Mouse (Mus musculus): ENCODE results near the gene Tia1. TPM values are rescaled to one million over a fixed set of nuclear protein-coding genes. Genes with fewer than 3 reads are reported as not detected.

Tia1 gene
- total RNA-seq, 1 experiment from 2014 or later, result 146 TPM

GRCm38 (mm10) chr6:86383370-86383769, 20.6 kb upstream of the Tia1 start:
- ATAC-seq (ENCODE audit: extremely low read depth, insufficient number of reproducible peaks, low FRiP score, poor library complexity, severe bottlenecking), result no peak

- ATAC-seq (ENCODE audit: extremely low read depth, insufficient number of reproducible peaks, low FRiP score, poor library complexity, severe bottlenecking), result no peak
Measured at GRCm38 (mm10) chr6:86384692-86385091, 19.3 kb upstream of the Tia1 start.

- ATAC-seq (ENCODE audit: extremely low read depth, insufficient number of reproducible peaks, low FRiP score, poor library complexity, severe bottlenecking), result no peak
Measured at GRCm38 (mm10) chr6:86385362-86386104, 18.5 kb upstream of the Tia1 start.

- no peak for ATAC-seq (ENCODE audit: extremely low read depth, insufficient number of reproducible peaks, low FRiP score, poor library complexity, severe bottlenecking)
Measured at GRCm38 (mm10) chr6:86387313-86387712, 16.7 kb upstream of the Tia1 start.

DNA sequence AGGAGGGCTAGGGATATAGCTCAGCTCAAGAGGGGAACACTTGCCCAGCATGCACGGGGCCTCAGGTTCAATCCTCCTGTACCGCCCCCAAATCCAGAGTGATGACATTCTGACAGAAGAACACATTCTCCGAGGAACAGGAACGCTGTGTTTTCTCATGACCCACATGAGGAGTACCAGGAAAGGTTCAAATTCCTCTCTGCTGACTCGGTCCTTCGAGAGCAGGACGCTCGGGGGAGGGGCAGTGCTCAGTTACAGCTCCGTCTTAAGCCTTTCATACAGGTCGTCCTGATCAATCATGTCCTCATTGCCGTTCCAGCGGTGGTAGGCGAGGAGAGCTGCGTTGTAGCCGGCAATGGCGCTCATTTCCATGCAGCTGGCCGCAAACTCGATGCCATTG, 15.6 kb upstream of the Tia1 start:
- ATAC-seq (ENCODE audit: extremely low read depth, insufficient number of reproducible peaks, low FRiP score, poor library complexity, severe bottlenecking), result no peak

- ATAC-seq (ENCODE audit: extremely low read depth, insufficient number of reproducible peaks, low FRiP score, poor library complexity, severe bottlenecking), result no peak
Measured at GRCm38 (mm10) chr6:86391326-86391725, 12.7 kb upstream of the Tia1 start.

DNA sequence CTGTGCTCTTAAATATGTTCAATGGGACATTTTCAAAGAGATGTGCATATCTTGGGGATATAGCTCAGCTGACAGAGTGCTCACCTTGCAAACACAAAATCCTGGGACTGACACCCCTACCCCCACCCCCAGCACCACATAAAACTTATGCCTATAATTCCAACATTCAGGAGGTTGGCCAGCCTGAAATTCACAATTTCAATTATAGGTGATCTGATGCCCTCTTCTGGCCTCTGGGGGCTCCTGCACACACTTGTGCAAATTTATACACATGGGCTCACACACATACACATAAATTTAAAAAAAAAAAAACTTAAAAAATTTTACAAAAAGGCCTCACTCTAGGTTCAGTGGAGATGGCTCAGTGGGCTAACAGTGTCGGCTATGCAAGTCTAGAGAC, 10.8 kb upstream of the Tia1 start:
- ATAC-seq (ENCODE audit: extremely low read depth, insufficient number of reproducible peaks, low FRiP score, poor library complexity, severe bottlenecking), result no peak

DNA sequence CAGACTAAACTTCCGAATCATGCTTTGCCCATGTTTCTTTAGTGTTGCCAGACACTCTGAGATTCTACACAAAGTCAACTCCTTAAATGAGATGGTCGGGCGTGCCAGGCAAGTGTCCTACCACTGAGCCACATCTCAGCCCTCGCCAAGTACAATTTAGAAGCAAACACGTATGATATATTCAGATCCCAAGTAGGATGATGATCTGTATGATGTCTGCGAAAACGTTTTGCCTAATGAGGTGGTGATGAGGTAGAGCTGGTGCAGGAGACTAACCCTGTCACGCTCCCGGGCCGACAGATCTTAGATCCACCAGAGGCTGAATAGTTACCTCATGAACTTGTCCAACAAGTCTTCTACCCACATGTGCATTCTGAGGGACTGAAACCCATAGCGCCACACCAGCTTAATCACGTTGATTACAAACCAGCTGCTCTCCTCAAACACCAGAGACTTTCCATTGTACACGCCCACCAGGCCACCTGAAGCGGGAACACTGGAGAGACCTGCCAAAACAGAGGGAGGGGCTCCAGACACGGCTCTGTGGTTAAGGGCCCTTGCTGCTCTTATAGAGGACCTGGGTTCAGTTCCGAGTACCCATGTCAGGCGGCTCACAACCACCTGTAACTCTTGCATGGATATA, 9.8 kb upstream of the Tia1 start:
- no peak for ATAC-seq (ENCODE audit: extremely low read depth, insufficient number of reproducible peaks, low FRiP score, poor library complexity, severe bottlenecking)

DNA sequence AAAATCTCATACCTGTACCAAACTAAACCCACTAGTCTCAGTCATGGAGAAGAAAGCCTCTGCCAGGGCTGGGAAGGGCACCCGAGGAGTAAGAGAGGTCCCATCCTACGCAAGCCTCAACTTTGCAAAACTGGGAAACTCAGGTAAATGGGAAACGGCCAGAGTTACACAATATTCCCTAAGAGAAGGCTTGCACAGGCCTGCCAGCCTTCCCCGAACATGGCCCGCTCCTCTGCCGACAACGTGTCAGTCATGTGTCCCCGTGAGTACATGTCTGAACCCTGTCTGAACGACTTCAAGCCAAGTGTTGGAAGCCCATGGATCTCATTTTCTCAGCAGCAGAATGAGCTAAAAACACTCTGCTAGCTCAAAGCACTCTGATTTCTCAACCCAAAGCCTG, 9.0 kb upstream of the Tia1 start:
- ATAC-seq (ENCODE audit: extremely low read depth, insufficient number of reproducible peaks, low FRiP score, poor library complexity, severe bottlenecking), result no peak

DNA sequence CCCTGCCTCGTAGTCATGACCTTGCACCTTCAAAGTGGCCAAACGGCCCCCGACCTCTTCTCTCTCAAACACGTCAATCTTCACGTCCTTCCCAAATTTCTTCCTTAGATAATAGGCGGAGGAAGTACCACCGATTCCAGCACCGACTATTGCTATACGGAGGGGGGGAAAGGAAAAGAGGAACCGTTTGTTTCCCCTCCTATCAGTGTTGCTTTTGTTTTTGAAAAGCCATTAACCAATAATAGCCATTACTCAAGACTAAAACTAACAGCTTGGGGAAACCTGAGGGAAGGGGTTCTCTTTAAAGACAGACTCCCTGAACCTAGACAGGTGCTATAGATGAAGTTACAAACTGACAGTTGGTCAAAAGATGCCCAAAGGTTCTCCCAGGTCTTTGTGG, 8.1 kb upstream of the Tia1 start:
- ATAC-seq (ENCODE audit: extremely low read depth, insufficient number of reproducible peaks, low FRiP score, poor library complexity, severe bottlenecking), result no peak

GRCm38 (mm10) chr6:86396581-86397256, 7.3 kb upstream of the Tia1 start, which contains the start of gene Pcyox1:
Gene Pcyox1, minus strand, starts transcription at chr6:86397154.
- ATAC-seq (ENCODE audit: extremely low read depth, insufficient number of reproducible peaks, low FRiP score, poor library complexity, severe bottlenecking), result peak; percentile 58

DNA sequence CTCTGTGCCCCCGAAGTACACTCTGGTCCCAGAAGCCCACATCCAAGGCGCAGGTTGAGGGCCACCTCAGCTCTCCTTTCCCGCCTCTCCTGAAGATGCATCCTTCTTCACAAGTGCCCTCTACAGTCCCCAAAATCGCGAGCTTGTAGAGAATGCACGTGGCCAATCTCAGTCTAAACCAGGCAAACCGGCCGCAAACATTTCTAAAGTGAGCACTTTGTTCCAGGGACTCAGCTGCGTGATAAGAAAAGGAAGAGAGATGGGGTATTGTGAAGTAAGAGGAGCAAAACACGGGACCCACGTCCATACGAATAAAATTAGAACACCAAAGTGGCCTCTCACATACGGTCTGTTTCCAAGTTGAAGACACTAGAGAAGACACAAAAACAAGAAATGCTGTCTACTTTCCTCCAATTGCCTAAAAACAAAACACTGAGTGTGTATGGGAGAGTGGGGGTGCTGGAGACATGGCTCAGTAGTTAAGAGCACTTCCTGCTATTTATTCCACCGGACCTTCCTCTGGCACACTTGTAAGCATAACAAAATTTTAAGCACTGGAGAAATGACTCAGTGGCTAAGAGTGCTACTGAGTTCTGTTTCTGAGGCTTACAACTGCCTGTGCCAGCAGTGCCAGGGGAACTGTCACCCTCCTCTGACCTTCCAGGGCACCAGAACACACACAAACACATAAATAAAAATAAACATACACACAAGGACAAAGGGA, 6.6 kb upstream of the Tia1 start:
- no peak for ATAC-seq (ENCODE audit: extremely low read depth, insufficient number of reproducible peaks, low FRiP score, poor library complexity, severe bottlenecking)

DNA sequence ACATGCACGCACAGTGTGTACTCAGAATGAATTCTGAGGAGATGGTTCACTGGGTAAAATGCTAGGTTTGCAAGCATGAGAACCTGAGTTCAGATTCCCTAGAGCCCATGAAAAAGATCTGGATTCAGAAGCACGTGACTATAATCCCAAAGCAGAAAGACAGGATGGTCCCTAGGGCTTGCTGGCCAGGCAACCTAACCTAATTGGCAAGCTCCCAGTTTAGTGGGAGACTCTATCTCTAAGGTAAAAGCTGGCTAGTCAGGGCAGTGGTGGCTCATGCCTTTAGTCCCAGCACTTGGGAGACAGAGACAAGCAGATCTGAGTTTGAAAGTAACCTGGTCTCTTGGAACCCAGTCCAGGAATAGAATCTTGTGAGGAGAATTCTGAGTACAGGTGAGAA, 5.0 kb upstream of the Tia1 start:
- no peak for ATAC-seq (ENCODE audit: extremely low read depth, insufficient number of reproducible peaks, low FRiP score, poor library complexity, severe bottlenecking)

GRCm38 (mm10) chr6:86399995-86400394, 4.0 kb upstream of the Tia1 start:
- ATAC-seq (ENCODE audit: extremely low read depth, insufficient number of reproducible peaks, low FRiP score, poor library complexity, severe bottlenecking), result no peak

DNA sequence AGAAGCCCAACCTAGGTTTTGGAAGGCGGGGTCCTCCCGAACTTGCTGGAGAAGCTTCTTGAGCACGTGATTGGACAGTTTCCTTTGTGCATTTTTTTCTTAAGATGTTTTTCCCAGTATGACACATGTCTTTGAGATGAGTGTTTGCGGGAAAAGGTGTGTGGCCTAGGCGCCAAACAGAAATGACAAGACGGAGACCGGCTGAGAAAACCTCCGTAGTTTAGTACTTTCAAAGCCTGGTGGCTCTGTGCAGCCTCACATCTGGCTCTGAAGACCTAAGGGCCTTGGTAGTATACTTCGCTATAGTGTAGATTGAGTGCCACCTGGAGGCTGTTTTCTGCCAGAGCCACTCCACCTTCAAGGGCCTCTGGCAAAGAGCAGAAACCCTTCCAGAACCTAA, 3.0 kb upstream of the Tia1 start:
- ATAC-seq (ENCODE audit: extremely low read depth, insufficient number of reproducible peaks, low FRiP score, poor library complexity, severe bottlenecking), result peak; percentile 70

DNA sequence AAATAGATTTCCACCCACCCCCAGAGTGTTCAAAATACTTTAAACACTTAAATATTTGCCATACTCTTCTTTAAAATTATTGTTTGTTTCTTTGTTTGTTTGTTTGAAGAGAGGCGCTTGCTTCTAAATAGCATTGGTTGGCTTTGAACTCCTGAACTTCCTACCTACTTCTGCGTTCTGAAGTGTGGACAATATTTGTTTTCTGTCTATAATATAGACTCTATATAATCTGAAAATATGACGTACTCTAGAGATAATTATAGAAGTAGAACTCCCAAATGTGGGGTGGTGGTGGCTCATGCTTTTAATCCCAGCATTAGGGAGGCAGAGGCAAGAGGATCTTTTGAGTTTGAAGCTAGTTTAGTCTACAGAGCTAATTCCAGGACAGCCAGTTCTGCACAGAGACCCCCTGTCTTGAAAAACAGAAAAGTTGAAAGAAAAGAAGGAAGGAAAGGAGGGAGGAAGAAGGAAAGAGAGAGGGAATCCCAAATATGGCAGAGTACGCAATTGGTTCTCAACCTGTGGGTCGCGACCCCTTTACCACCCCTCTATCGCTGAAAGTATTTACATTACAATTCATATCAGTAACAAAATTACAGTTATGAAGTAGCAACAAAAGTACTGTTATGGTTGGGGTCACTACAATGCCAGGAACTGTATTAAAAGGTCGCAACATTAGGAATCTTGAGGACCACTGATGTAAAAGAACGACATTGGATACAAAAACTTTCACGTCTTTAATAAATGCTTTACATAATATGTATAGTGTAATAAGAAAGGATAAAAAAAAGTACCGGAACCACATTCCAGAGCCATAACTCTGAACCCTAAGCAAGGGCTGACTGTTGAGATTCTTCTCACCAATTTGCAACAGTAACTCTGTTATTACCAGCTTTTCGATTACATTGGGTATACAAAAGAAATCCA, 1.1 kb upstream of the Tia1 start:
- ATAC-seq (ENCODE audit: extremely low read depth, insufficient number of reproducible peaks, low FRiP score, poor library complexity, severe bottlenecking), result no peak

- peak; percentile 21; the same call in 1 of the 2 replicates for ATAC-seq (ENCODE audit: extremely low read depth, insufficient number of reproducible peaks, low FRiP score, poor library complexity, severe bottlenecking)
Measured at GRCm38 (mm10) chr6:86403728-86404099, 305 bp upstream of the Tia1 start.

DNA sequence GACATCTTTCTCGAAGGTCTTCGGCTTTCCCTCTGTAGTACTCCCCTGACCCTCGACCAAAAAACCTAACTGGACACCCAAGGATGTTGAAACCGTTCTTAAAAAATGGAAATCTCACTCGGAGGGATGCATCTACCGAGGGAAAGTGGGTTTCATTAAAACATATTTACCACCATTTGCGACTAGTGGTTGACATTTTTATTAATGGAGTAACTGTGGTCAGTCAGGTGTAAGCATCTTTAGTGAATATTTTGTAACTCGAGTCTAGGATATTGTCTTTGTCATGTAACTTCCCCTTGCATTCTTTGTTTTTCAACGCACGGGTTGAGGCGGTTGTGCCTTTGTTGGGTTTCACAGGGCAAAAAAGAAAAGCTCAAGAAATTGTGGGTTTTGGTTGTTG, 977 bp downstream of the Tia1 start:
- ATAC-seq (ENCODE audit: extremely low read depth, insufficient number of reproducible peaks, low FRiP score, poor library complexity, severe bottlenecking), result no peak

GRCm38 (mm10) chr6:86406306-86406705, 2.3 kb downstream of the Tia1 start:
- no peak for ATAC-seq (ENCODE audit: extremely low read depth, insufficient number of reproducible peaks, low FRiP score, poor library complexity, severe bottlenecking)
